Mouse (Mus musculus) intestine, embryonic 15.5 days (tissue): ENCODE results near the gene Mtg1. TPM values are rescaled to one million over a fixed set of nuclear protein-coding genes. Genes with fewer than 3 reads are reported as not detected.
A peak's percentile ranks its signal among the peaks of the same experiment; 100 is the strongest.

ENCODE experiments used
- ATAC-seq: fragments of 200-750 bp; cut with Nextera tagmentation; 2 replicates; pipeline ENCODE4 v1.8.0; 2017; ENCODE audit warnings: moderate TSS enrichment, moderate library complexity
- H3K27ac ChIP-seq: fragments of 300-500 bp; sonication (generic); 2 replicates; pipeline ENCODE4 v1.5.1; 2015; ENCODE audit warnings: mild to moderate bottlenecking, inconsistent platforms
- H3K27me3 ChIP-seq: fragments of 300-500 bp; sonication (generic); replicated peaks from 2 replicates; pipeline ENCODE4 v1.6.1; 2015; ENCODE audit warnings: inconsistent platforms
- H3K36me3 ChIP-seq: fragments of 300-500 bp; sonication (generic); 2 replicates; pipeline ENCODE4 v1.6.1; 2015; ENCODE audit warnings: inconsistent platforms
- H3K4me1 ChIP-seq: fragments of 300-500 bp; sonication (generic); replicated peaks from 2 replicates; pipeline ENCODE4 v1.6.1; 2015; ENCODE audit warnings: inconsistent platforms
- H3K4me2 ChIP-seq: fragments of 300-500 bp; sonication (generic); replicated peaks from 2 replicates; pipeline ENCODE4 v1.6.1; 2015; ENCODE audit warnings: mild to moderate bottlenecking, inconsistent platforms
- H3K4me3 ChIP-seq: fragments of 300-500 bp; sonication (generic); replicated peaks from 2 replicates; pipeline ENCODE4 v1.5.1; 2015; ENCODE audit warnings: inconsistent platforms
- H3K9ac ChIP-seq: fragments of 300-500 bp; sonication (generic); 2 replicates; pipeline ENCODE4 v1.6.1; 2015; ENCODE audit warnings: inconsistent platforms
- H3K9me3 ChIP-seq: fragments of 300-500 bp; sonication (generic); 2 replicates; pipeline ENCODE4 v1.6.1; 2016; ENCODE audit warnings: inconsistent platforms
- WGBS: fragments of 180-500 bp; shearing (Covaris S2); methylation state at CpG from one replicate; pipeline ENCODE4 v1.1.7; 2015; 5-methylcytosine and 5-hydroxymethylcytosine counted together
- polyA plus RNA-seq: library from polyadenylated mRNA; unstranded; fragments of >200 nt; fragmentation: Nextera tagmentation; extraction: Ambion mirVana; gene quantifications from 2 replicates; pipeline ENCODE4 v1.2.1, GENCODE M21; 2015

Mtg1 gene
- polyA plus RNA-seq, 1 experiment from 2014 or later: 24.0 TPM

DNA sequence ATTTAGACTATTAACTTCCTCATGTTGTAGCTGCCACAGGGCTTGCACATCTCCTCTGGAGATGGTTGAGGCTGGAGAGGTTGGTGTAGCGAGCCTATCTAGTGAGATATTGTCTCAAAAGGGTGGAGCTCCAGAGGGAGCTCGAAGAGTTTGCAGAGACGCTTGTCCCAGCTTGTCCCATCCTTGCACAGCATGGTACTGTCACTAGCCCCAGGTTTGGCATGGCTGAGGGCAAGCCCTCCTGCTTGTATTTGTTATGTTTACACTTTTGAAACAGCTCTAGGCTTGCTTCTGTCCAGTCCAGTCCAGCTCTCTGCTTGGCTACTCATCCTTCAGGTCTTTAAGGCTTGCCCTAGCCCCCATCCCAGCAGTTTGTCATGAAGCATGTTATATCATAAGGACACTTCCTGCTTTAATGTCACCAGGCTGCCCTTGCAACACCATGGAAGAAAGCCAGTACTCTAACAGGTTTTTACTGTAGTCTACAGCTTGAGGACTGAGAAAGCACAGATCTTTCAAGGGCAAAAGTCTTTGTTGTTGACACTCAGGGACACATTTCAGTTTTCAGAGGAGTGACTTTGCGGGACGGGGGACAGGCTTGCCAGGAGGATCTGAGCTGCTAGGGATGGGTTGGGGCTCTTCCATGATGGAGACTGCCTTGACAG, 2.1 kb upstream of the Mtg1 start:
- Histone ChIP-seq H3K9ac (no peak overlapping the region), H3K4me2 (no peak overlapping the region), H3K4me1 (no peaks in the 10 kb centered on the region), H3K9me3 (no peaks in the 10 kb centered on the region), H3K36me3 (peaks cover 5% of the 10 kb centered on the region; the same call in 1 of the 2 replicates), H3K4me3 (no peak overlapping the region), H3K27ac (no peak overlapping the region), H3K27me3 (no peaks in the 10 kb centered on the region)
- no peak for ATAC-seq
- 86% methylated on average over 5 of the region's 5 CpGs for WGBS

DNA sequence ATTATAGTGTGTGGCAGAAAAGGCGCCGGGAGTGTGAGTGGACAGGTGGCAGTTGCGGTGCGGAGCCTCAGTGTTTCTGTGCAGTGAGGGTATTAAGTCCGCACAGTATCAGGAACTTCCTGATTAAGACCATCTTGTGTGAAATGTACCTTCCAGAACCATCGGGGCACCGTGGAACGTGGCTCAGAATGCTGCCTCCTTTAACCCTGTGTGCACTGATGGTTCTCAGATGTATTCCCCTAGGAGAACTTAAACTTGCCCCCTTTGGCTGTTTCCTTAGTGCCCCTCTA, 602 bp downstream of the Mtg1 start:
- WGBS: under 1% methylated on average over 8 of the region's 8 CpGs
- Histone ChIP-seq H3K27ac (peak overlapping the region; percentile 81), H3K27me3 (no peaks in the 10 kb centered on the region), H3K36me3 (peaks cover 3% of the 10 kb centered on the region; the same call in 1 of the 2 replicates), H3K9me3 (no peaks in the 10 kb centered on the region), H3K9ac (peak overlapping the region; percentile 90), H3K4me3 (peak overlapping the region; percentile 81), H3K4me1 (no peaks in the 10 kb centered on the region), H3K4me2 (peak overlapping the region; percentile 86)
- ATAC-seq: no peak

DNA sequence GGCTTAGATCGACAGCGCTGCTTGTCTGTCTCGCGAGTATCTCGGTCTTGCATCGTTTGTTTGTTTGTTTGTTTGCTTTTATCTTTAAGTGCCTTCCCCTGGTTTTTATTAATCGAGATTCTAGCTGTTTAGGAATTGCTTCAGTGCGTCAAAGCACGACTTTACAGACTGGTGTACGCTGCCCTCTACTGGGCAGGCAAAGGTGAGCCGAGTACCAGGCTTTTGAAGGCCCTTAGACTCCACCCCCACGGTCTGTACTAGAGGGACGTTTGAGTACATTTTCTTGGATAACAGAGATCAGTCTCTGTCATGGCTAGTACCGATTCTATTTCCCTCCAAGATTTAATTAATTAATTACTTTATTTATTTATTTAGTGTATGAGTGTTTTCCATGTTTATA, 4.0 kb downstream of the Mtg1 start:
- Histone ChIP-seq H3K9ac (no peak overlapping the region), H3K4me3 (no peak overlapping the region), H3K27me3 (no peaks in the 10 kb centered on the region), H3K4me1 (no peaks in the 10 kb centered on the region), H3K36me3 (no peaks in the 10 kb centered on the region), H3K27ac (no peak overlapping the region), H3K9me3 (no peaks in the 10 kb centered on the region), H3K4me2 (no peak overlapping the region)
- ATAC-seq: no peak
- WGBS: 4% methylated on average over 14 of the region's 14 CpGs

DNA sequence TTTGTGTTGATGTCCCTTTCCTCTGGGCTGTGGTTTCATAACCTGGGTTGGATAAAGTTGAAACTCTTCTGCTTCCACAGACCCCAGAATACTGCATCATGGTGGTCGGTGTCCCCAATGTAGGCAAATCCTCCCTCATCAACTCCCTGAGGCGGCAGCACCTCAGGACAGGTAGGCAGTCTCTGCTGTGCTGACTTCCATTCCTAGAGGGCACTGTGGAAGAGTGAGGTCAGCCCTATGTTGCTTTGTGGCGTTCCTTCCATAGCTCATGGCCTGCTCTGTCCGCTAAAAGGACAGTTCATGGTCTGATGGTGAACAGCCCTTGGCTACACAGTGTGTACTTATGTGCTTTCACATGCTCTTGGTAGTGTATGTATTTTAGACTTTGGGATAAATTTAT, 7.2 kb downstream of the Mtg1 start:
- Histone ChIP-seq H3K36me3 (0 out of 2 replicates have a peak, but pooled peaks cover 4% of the 10 kb centered on the region), H3K4me2 (no peak overlapping the region), H3K27me3 (no peaks in the 10 kb centered on the region), H3K9me3 (no peaks in the 10 kb centered on the region), H3K9ac (no peak overlapping the region), H3K4me3 (no peak overlapping the region), H3K4me1 (no peaks in the 10 kb centered on the region), H3K27ac (no peak overlapping the region)
- WGBS: 86% methylated on average over 4 of the region's 4 CpGs
- no peak for ATAC-seq

DNA sequence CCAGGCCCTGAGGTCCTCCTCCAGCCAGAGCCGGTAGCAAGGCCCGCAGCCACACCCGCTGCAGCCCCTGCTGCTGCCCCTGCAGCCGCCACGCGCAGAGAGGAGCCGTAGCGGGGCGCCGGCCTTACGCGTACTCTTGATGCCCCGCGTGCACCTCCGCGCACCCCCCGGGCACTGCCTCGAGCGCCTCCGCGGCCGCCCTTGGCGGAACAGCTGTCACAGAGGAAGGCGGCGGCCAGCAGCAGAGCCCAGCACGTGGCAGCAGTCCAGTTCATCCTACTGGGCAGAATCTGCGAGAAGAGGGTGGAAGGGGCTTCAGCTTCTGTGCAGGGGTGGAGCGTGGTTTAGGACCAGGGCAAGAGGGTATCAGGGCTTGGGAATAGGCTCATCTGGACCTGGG, 16.0 kb downstream of the Mtg1 start:
- Histone ChIP-seq H3K4me1 (peaks cover 5% of the 10 kb centered on the region; the same call in 1 of the 2 replicates), H3K9ac (peak overlapping the region; percentile 22), H3K36me3 (no peaks in the 10 kb centered on the region), H3K27me3 (peaks cover 37% of the 10 kb centered on the region), H3K27ac (no peak overlapping the region), H3K4me3 (peak overlapping the region; percentile 24), H3K9me3 (no peaks in the 10 kb centered on the region), H3K4me2 (peak overlapping the region; percentile 53)
- ATAC-seq: peak; percentile 53; the same call in 1 of the 2 replicates
- WGBS: 7% methylated on average over 28 of the region's 28 CpGs

DNA sequence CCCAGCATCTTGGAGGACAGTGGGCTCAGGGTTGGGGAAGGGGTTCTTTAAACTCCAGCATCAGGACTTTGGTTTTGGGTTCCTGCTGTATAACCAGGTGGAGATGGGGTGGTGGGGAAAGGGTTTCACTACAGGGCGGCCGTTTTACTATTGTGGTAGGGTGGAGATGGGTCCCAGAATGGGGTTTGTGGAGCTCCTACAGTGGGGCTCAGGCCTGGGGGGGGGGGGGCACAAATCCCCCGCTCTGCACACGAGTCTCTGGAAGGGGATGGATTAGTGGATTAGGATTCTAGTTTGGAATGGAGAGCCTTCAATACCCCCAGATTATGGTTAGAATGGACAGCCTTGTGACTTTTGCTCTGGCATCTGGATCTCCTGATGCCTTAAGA, 16.5 kb downstream of the Mtg1 start:
- no peaks in the 10 kb centered on the region for H3K9me3 ChIP-seq
- no peak overlapping the region for H3K27ac ChIP-seq
- no peaks in the 10 kb centered on the region for H3K36me3 ChIP-seq
- no peak overlapping the region for H3K9ac ChIP-seq
- peaks cover 37% of the 10 kb centered on the region for H3K27me3 ChIP-seq
- no peak for ATAC-seq
- H3K4me1 ChIP-seq: peaks cover 5% of the 10 kb centered on the region; the same call in 1 of the 2 replicates
- 0 out of 2 replicates have a peak overlapping the region, but pooled peaks have one; percentile 24 for H3K4me3 ChIP-seq
- peak overlapping the region; percentile 53 for H3K4me2 ChIP-seq
- 33% methylated on average over 4 of the region's 4 CpGs for WGBS

DNA sequence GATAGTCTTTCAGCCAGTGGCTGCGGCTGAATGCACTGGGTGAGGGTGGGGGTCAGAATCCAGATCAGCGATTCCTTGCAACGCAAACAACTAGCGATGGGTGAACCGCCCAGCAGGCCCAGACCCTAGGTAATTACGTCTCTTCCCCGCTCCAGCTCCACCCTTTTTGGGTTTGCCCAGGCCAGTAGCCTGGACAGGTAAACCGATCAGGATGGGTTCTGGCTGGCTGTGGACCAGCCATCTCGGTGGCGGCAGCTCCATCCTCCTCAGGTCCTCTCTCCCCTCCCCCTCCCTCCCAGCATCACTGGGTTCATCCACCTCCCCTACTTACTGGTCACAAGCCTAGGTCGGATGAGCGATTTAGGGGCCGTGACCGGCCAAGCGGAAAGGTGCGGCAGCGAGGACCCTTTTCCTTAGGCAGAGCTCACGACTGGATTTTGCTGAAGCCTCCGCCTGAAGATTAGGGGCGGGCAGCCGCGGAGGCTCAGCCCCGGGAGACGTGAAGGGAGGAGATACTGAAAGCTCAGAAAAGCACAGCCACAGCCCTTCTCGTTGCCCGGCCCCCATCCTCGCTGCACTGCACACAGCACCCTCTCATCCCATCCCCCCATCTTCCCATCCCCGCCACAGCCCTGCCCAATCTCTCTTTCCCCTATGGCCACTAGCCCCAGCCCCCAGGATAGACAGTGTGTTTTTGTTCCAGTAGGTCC, 17.0 kb downstream of the Mtg1 start, which contains the start of gene Sprn:
TSS of gene Sprn (minus strand) at position 660 of the 710 bp plus-strand sequence.
- peaks cover 5% of the 10 kb centered on the region; the same call in 1 of the 2 replicates for H3K4me1 ChIP-seq
- no peak within 1 kb of the TSS for H3K27ac ChIP-seq
- H3K9ac ChIP-seq: no peak within 1 kb of the TSS; the same call in 1 of the 2 replicates
- H3K4me3 ChIP-seq: peak within 1 kb of the TSS; percentile 24
- WGBS: 3% methylated on average over 28 of the region's 28 CpGs
- H3K36me3 ChIP-seq: no peaks in the 10 kb centered on the region
- no peaks in the 10 kb centered on the region for H3K9me3 ChIP-seq
- H3K27me3 ChIP-seq: peaks cover 37% of the 10 kb centered on the region
- peak; percentile 28; the same call in 1 of the 2 replicates for ATAC-seq
- peak within 1 kb of the TSS; percentile 48 for H3K4me2 ChIP-seq

DNA sequence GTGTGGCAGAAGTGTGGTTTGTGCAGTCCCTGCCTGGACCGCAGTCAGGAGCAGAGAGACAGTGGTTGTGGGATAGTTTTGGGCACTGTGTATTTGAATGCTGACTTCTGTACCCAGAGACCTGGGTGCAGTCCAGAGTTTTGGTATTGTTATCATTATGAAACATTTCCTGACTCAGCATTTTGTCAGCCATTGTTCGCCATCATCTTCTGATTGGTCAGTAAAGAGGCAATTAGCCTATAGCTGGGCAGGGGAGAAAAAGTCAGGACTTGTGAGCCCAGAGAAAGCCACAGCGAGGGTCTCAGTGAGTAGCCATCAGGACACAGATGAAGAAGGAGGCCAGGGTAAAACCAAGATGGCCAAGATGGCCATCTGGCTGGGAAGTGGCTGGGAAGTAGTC, 23.0 kb downstream of the Mtg1 start:
- 79% methylated on average over 3 of the region's 3 CpGs for WGBS
- H3K36me3 ChIP-seq: no peaks in the 10 kb centered on the region
- no peak for ATAC-seq

DNA sequence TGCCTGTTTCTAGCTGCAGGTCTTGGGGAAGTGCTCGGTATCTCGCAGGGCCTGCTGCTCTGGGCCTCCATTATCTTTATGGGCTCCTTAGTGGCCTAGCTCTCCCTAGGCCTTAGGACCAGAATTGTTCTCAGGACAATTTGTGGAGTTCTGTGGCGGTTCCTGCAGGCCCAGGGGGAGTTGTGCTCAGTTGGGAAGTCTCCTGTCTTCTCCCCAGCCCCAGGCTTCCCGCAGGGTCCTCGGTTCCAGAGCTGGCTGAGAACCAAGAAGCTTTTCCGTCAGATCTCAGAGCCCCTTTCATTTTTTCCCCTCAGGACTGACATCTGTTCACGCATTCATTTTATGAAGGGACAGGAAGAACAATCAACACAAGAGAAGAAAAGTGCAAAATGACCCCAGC, 27.3 kb downstream of the Mtg1 start, which contains the start of gene Olfr522:
TSS of gene Olfr522 (minus strand) at position 101 of the 400 bp plus-strand sequence.
- H3K4me2 ChIP-seq: no peak within 1 kb of the TSS
- no peaks in the 10 kb centered on the region for H3K9me3 ChIP-seq
- no peak within 1 kb of the TSS for H3K9ac ChIP-seq
- H3K4me1 ChIP-seq: no peaks in the 10 kb centered on the region
- H3K27me3 ChIP-seq: no peaks in the 10 kb centered on the region; the same call in 1 of the 2 replicates
- no peak within 1 kb of the TSS for H3K27ac ChIP-seq
- 80% methylated on average over 7 of the region's 7 CpGs for WGBS
- ATAC-seq: no peak
- H3K36me3 ChIP-seq: no peaks in the 10 kb centered on the region
- H3K4me3 ChIP-seq: no peak within 1 kb of the TSS

More for the DNA sequence above, 23.0 kb downstream of the Mtg1 start:
- no peak overlapping the region for H3K27ac ChIP-seq
- no peaks in the 10 kb centered on the region for H3K9me3 ChIP-seq
- peaks cover 7% of the 10 kb centered on the region for H3K27me3 ChIP-seq
- no peak overlapping the region for H3K4me2 ChIP-seq
- H3K4me3 ChIP-seq: no peak overlapping the region
- H3K4me1 ChIP-seq: no peaks in the 10 kb centered on the region
- no peak overlapping the region for H3K9ac ChIP-seq

DNA sequence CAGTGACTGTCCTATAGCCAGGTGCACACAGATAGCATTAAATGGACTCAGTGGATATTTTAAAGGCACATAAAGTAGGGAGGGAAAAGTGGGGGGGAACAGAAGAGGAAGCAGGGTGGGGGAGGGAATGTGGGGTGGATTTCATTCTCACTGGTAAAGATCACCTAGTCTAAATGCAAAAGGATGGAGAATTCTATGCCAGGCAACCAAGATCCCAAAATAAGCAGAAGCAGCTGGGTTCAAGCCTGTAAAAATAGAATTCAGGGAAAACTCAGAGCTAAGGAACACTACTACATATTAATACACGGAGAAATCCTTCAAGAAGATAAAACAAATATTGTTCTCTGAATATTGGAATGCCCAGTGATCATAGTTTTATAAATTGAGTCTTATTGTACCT, 30.6 kb downstream of the Mtg1 start:
- Histone ChIP-seq H3K4me2 (no peak overlapping the region), H3K4me1 (no peaks in the 10 kb centered on the region), H3K27ac (no peak overlapping the region), H3K9me3 (no peaks in the 10 kb centered on the region), H3K4me3 (no peak overlapping the region), H3K27me3 (no peaks in the 10 kb centered on the region), H3K9ac (no peak overlapping the region), H3K36me3 (no peaks in the 10 kb centered on the region)
- 60% methylated on average over 1 of the region's 1 CpGs for WGBS
- no peak for ATAC-seq

DNA sequence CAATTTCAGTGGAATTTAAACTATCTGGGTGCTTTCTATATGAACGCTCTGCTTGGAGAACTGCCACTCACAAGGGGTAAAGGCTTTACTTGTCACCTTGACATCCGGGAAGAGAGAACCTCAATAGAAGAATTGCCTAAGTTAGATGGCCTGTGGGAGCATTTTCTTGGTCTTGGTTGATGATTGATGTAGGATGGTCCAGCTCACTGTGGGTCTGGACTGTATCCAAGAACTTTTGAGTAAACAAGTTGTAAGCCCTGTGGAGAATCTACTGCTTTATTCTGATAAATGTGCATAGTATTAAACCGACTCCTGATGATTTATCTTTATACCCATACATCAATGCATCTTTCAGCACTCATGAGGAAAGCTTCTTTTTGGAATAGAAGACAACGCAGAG, 32.0 kb downstream of the Mtg1 start:
- ATAC-seq: no peak
- WGBS: 61% methylated on average over 4 of the region's 4 CpGs
- Histone ChIP-seq H3K27me3 (no peaks in the 10 kb centered on the region), H3K36me3 (no peaks in the 10 kb centered on the region), H3K4me1 (no peaks in the 10 kb centered on the region), H3K4me2 (no peak overlapping the region), H3K9ac (no peak overlapping the region), H3K27ac (no peak overlapping the region), H3K9me3 (no peaks in the 10 kb centered on the region), H3K4me3 (no peak overlapping the region)

DNA sequence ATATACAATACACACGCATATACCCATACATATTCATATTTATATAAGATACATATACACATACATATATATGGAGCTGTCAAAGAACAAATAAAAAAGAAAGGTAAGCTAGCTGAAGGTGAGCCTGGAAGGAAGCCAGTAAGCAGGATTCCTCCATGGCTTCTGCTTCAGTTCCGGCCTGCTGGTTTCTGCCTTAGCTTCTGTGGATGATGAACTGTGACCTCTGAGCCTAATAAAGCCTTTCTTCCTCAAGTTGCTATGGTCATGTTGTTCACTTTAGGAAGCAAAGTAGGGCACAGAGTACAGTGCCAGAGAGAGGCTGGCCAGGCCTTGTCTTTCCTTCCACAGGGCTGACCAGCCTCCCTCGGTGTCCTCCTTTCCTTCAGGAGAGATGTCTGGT, 33.5 kb downstream of the Mtg1 start:
- no peak for ATAC-seq
- Histone ChIP-seq H3K9ac (no peak overlapping the region), H3K4me2 (no peak overlapping the region), H3K4me3 (no peak overlapping the region), H3K27me3 (no peaks in the 10 kb centered on the region), H3K36me3 (no peaks in the 10 kb centered on the region), H3K9me3 (no peaks in the 10 kb centered on the region), H3K27ac (no peak overlapping the region), H3K4me1 (no peaks in the 10 kb centered on the region)
- 93% methylated on average over 3 of the region's 3 CpGs for WGBS
